Comparison of ENCODE assay signal across 51 mouse cellular contexts in the genomic region with DNA sequence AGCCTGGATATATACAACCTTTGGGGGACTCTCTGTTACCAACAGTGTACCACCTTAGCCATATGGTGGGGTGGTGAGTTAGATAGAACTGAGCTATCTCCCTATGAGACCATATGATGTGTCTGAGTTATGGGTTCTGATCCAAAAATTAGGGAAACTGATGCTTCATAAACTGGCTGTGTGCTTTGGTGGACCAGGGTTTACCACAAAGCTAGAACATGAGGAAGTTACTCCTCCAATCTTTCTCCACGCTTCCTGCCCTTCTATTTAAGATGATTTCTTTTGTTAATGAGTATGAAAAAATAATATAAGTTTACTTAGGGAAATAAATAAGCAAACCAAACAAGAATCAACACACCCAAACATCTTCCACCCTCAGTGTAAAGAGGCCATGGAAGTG. TPM values are rescaled to one million over a fixed set of nuclear protein-coding genes. Genes with fewer than 3 reads are reported as not detected.
"Had no signal": no experiment of that assay in that cellular context is flagged by ENCODE, and none has a peak within 500 bp of the region (broad histone marks: within the 10 kb centered on the region; RNA-seq: fewer than 3 reads in every experiment).

No protein-coding gene starts in this region.

- H3K27ac ChIP-seq: heart, embryonic 13.5 days; heart, embryonic 15.5 days; hindbrain, embryonic 10.5 days; hindbrain, embryonic 12.5 days; hindbrain, embryonic 13.5 days; hindbrain, embryonic 14.5 days; hindbrain, embryonic 15.5 days; hindbrain, postnatal 0 days; intestine, embryonic 15.5 days; kidney, embryonic 15.5 days; kidney, postnatal 0 days; layer of hippocampus, adult 2 months; left cerebral cortex, adult 2 months had no signal

- ATAC-seq: hindbrain, embryonic 16.5 days; hindbrain, postnatal 0 days; inflammation-experienced regulatory T-cells, adult 6 months; intestine, embryonic 15.5 days; intestine, embryonic 16.5 days; intestine, postnatal 0 days had no signal

- H3K4me2 ChIP-seq: heart, embryonic 11.5 days; heart, embryonic 12.5 days; heart, embryonic 13.5 days; heart, embryonic 15.5 days; hindbrain, embryonic 12.5 days; hindbrain, embryonic 13.5 days; hindbrain, embryonic 14.5 days; hindbrain, embryonic 15.5 days; intestine, embryonic 15.5 days; kidney, embryonic 15.5 days had no signal

- H3K4me3 ChIP-seq: heart, embryonic 12.5 days; heart, embryonic 13.5 days; heart, embryonic 15.5 days; hindbrain, embryonic 10.5 days; hindbrain, embryonic 12.5 days; hindbrain, embryonic 13.5 days; hindbrain, embryonic 15.5 days; intestine, embryonic 15.5 days; kidney, embryonic 15.5 days; layer of hippocampus, adult 2 months; left cerebral cortex, adult 2 months had no signal

- DNase-seq: heart, postnatal 10 days; heart, postnatal 14 days; heart, postnatal 36 days; heart, postnatal 4 days; kidney, adult 11 months; kidney, adult 18-20 months; kidney, adult 2 months; kidney, adult 8-10 months; kidney, adult 9 months; kidney, postnatal 10 days; kidney, postnatal 14 days; kidney, postnatal 25 days; kidney, postnatal 36 days; kidney, postnatal 4 days; layer of hippocampus, adult 9-11 months; layer of hippocampus, postnatal 36 days had no signal

- H3K27me3 ChIP-seq: heart, embryonic 12.5 days; heart, embryonic 13.5 days; heart, embryonic 15.5 days; hindbrain, embryonic 12.5 days; hindbrain, embryonic 13.5 days; hindbrain, embryonic 15.5 days; intestine, embryonic 15.5 days; kidney, embryonic 15.5 days had no signal

- H3K4me1 ChIP-seq: heart, embryonic 12.5 days; heart, embryonic 13.5 days; heart, embryonic 15.5 days; hindbrain, embryonic 10.5 days; hindbrain, embryonic 12.5 days; hindbrain, embryonic 13.5 days; hindbrain, embryonic 15.5 days; intestine, embryonic 15.5 days; kidney, embryonic 15.5 days had no signal

- H3K9ac ChIP-seq: heart, embryonic 12.5 days; heart, embryonic 13.5 days; heart, embryonic 15.5 days; hindbrain, embryonic 12.5 days; hindbrain, embryonic 13.5 days; hindbrain, embryonic 14.5 days; hindbrain, embryonic 15.5 days; intestine, embryonic 15.5 days; kidney, embryonic 15.5 days had no signal

- H3K36me3 ChIP-seq: heart, embryonic 12.5 days; heart, embryonic 13.5 days; heart, embryonic 15.5 days; hindbrain, embryonic 10.5 days; hindbrain, embryonic 12.5 days; hindbrain, embryonic 13.5 days; hindbrain, embryonic 15.5 days; intestine, embryonic 15.5 days; kidney, embryonic 15.5 days had no signal

- H3K9me3 ChIP-seq: heart, embryonic 13.5 days; heart, embryonic 15.5 days; hindbrain, embryonic 10.5 days; hindbrain, embryonic 12.5 days; hindbrain, embryonic 13.5 days; hindbrain, embryonic 15.5 days; intestine, embryonic 15.5 days; kidney, embryonic 15.5 days had no signal

RNA-seq across cellular contexts. Expression of gene 4930583I09Rik, which starts 10.8 kb away (rescaled TPM):
- total RNA-seq: heart, postnatal 10 days; heart, postnatal 14 days; heart, postnatal 25 days; heart, postnatal 36 days; heart, postnatal 4 days; hindbrain, postnatal 0 days; layer of hippocampus, adult 18-20 months; layer of hippocampus, adult 2 months; layer of hippocampus, adult 8-10 months; layer of hippocampus, postnatal 10 days; layer of hippocampus, postnatal 14 days; layer of hippocampus, postnatal 25 days; layer of hippocampus, postnatal 36 days; left cerebral cortex, adult 18-20 months; left cerebral cortex, adult 2 months; left cerebral cortex, adult 8-10 months had no signal
- polyA plus RNA-seq: heart, embryonic 11.5 days; heart, embryonic 12.5 days; heart, embryonic 13.5 days; heart, embryonic 14.5 days; heart, embryonic 15.5 days; heart, embryonic 16.5 days; heart, postnatal 0 days; hindbrain, embryonic 10.5 days; hindbrain, embryonic 11.5 days; hindbrain, embryonic 12.5 days; hindbrain, embryonic 13.5 days; hindbrain, embryonic 14.5 days; hindbrain, embryonic 15.5 days; hindbrain, embryonic 16.5 days; hindbrain, postnatal 0 days; intestine, embryonic 14.5 days; intestine, embryonic 15.5 days; intestine, embryonic 16.5 days; intestine, postnatal 0 days; kidney, adult 2 months; kidney, embryonic 14.5 days; kidney, embryonic 15.5 days; kidney, embryonic 16.5 days; kidney, postnatal 0 days; large intestine, adult 2 months had no signal
